Mouse (Mus musculus) midbrain, postnatal 0 days (tissue): ENCODE data around the gene Psmb9. TPM values are rescaled to one million over a fixed set of nuclear protein-coding genes. Genes with fewer than 3 reads are reported as not detected.

Experiments used
- ATAC-seq: fragments of 200-750 bp; cut with Nextera tagmentation; 2 replicates; pipeline ENCODE4 v1.8.0; 2017; ENCODE audit warnings: moderate number of reproducible peaks, mild to moderate bottlenecking, moderate TSS enrichment, moderate library complexity; ENCODE audit not compliant: low FRiP score
- DNase-seq: peaks from one replicate; pipeline ENCODE4 v3.0.0-alpha.2; 2015; ENCODE audit warnings: low spot score
- H3K27ac ChIP-seq: fragments of 300-500 bp; sonication (generic); 2 replicates; pipeline ENCODE4 v1.5.1; 2014; ENCODE audit warnings: low read depth, mild to moderate bottlenecking, low read length, mixed read lengths
- H3K27me3 ChIP-seq: fragments of 300-500 bp; sonication (generic); 2 replicates; pipeline ENCODE4 v1.6.1; 2014; ENCODE audit warnings: low read length, control low read depth, mixed read lengths; ENCODE audit not compliant: insufficient read depth
- H3K36me3 ChIP-seq: fragments of 300-500 bp; sonication (generic); 2 replicates; pipeline ENCODE4 v1.6.1; 2014; ENCODE audit warnings: low read length, control low read depth, mixed read lengths; ENCODE audit not compliant: insufficient read depth
- H3K4me1 ChIP-seq: fragments of 300-500 bp; sonication (generic); 2 replicates; pipeline ENCODE4 v1.6.1; 2014; ENCODE audit warnings: mild to moderate bottlenecking, control low read depth, antibody characterized with exemption, low read length, mixed read lengths; ENCODE audit not compliant: insufficient read depth
- H3K4me2 ChIP-seq: fragments of 300-500 bp; sonication (generic); 2 replicates; pipeline ENCODE4 v1.6.1; 2014; ENCODE audit warnings: low read depth, mild to moderate bottlenecking, low read length, mixed read lengths; ENCODE audit not compliant: poor library complexity, severe bottlenecking
- H3K4me3 ChIP-seq: fragments of 300-500 bp; sonication (generic); 2 replicates; pipeline ENCODE4 v1.5.1; 2014; ENCODE audit warnings: low read depth, mild to moderate bottlenecking, low read length, moderate library complexity
- H3K9ac ChIP-seq: fragments of 300-500 bp; sonication (generic); replicated peaks from 2 replicates; pipeline ENCODE4 v1.6.1; 2014; ENCODE audit warnings: mild to moderate bottlenecking, low read length, moderate library complexity, mixed read lengths; ENCODE audit not compliant: poor library complexity, severe bottlenecking
- H3K9me3 ChIP-seq: fragments of 300-500 bp; sonication (generic); 2 replicates; pipeline ENCODE4 v1.6.1; 2016; ENCODE audit warnings: low read length, control low read depth
- CTCF ChIP-seq: IDR thresholded peaks from 2 replicates; pipeline ENCODE4 v1.5.1; 2016; ENCODE audit warnings: antibody characterized with exemption, mild to moderate bottlenecking
- WGBS: fragments of 180-500 bp; shearing (Covaris S2); extraction: QIAGEN DNeasy Blood & Tissue Kit; methylation state at CpG from one replicate; pipeline ENCODE4 v1.1.7; 2014; 5-methylcytosine and 5-hydroxymethylcytosine counted together
- polyA plus RNA-seq: library from polyadenylated mRNA; unstranded; fragments of >200 nt; fragmentation: Nextera tagmentation; extraction: Ambion mirVana; gene quantifications from 2 replicates; pipeline ENCODE4 v1.2.1, GENCODE M21; 2015
- total RNA-seq: library from RNA; depleted of rRNA; stranded (reverse); fragments of >200 nt; gene quantifications from 2 replicates; pipeline ENCODE4 v1.2.3, GENCODE M21; 2014

Gene Psmb9
- total and polyA plus RNA-seq, 2 experiments from 2014 or later: 0.99 to 2.0 TPM

DNA sequence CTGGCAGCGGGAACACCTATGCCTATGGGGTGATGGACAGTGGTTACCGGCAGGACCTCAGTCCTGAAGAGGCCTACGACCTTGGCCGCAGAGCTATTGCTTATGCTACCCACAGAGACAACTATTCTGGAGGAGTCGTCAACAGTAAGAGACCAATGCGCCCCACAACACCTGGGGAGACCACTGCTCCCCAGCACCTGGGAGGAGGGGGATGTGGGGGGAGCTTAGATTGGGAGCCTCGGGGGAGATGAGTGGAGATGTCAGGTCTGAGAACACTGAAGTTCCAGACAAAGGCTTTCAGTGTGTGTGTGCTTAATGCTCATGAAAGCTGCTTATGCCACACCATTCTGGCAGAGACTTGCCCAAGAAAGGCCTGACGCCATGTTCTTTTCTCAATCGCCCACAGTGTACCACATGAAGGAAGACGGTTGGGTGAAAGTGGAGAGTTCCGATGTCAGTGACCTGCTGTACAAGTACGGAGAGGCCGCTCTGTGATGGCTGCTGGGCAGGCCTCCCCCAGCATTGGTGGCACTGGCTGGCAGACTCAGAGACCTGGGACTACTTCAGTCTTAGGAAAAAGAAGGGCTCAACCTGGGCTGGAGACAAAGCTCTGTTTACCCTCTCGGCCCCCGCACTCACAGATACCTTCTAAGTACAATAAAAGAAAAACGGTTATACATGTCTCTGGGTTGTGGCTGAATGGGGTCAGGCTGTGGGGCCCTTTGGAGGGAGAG, 13.4 kb upstream of the Psmb9 start:
- no peak overlapping the region for H3K27ac ChIP-seq
- H3K9me3 ChIP-seq: no peaks in the 10 kb centered on the region
- ATAC-seq (no peak), DNase-seq (no peak)
- no peak for TF ChIP-seq CTCF
- H3K27me3 ChIP-seq: peaks cover 34% of the 10 kb centered on the region
- H3K4me3 ChIP-seq: no peak overlapping the region
- no peaks in the 10 kb centered on the region; the same call in 1 of the 2 replicates for H3K4me1 ChIP-seq
- no peak overlapping the region for H3K9ac ChIP-seq
- H3K4me2 ChIP-seq: no peak overlapping the region
- WGBS: 85% methylated on average over 16 of the region's 16 CpGs
- H3K36me3 ChIP-seq: no peaks in the 10 kb centered on the region

DNA sequence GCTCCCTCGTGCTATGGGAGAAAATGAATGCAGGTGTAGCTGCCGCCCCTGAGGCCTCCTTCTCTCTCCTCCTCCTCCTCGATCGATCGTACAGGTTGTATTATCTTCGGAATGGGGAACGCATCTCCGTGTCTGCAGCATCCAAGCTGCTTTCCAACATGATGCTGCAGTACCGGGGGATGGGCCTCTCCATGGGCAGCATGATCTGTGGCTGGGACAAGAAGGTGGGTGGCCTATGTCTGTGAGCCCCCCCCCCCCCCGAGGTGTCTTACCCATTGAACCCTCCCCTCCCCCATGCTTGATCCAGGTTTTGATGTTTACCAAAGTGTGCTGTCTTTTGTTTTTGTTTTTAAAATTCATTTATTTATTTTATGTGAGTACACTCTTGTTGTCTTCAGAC, 12.5 kb upstream of the Psmb9 start:
- Histone ChIP-seq H3K36me3 (no peaks in the 10 kb centered on the region), H3K4me1 (no peaks in the 10 kb centered on the region; the same call in 1 of the 2 replicates), H3K27ac (no peak overlapping the region), H3K9ac (no peak overlapping the region), H3K4me2 (no peak overlapping the region), H3K9me3 (no peaks in the 10 kb centered on the region), H3K4me3 (no peak overlapping the region), H3K27me3 (peaks cover 36% of the 10 kb centered on the region)
- 85% methylated on average over 10 of the region's 10 CpGs for WGBS
- no peak for TF ChIP-seq CTCF
- no peak for ATAC-seq
- no peak for DNase-seq

DNA sequence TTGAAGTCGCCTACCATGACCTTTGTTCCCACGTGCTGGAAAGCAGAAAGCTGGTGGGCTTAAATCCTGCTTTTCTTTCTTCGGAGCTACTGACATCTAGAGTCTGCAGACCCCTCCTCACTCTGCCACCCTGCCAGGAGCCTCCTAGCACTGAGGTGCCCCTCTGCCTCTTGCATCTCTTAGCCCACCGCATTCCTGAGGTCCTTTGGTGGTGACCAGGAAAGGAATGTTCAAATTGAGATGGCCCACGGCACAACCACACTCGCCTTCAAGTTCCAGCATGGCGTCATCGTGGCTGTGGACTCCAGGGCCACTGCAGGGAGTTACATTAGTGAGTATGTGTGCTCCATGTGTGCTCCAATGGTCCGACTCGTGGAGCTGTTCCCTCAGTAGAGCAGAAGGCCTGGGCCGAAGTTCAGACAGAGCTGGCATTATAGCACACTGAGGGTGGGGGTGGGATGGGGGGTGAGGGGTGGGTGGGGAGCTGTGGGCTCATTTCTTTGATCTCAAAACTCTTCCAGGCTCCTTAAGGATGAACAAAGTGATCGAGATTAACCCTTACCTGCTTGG, 11.6 kb upstream of the Psmb9 start:
- H3K9ac ChIP-seq: no peak overlapping the region
- peaks cover 33% of the 10 kb centered on the region for H3K27me3 ChIP-seq

DNA sequence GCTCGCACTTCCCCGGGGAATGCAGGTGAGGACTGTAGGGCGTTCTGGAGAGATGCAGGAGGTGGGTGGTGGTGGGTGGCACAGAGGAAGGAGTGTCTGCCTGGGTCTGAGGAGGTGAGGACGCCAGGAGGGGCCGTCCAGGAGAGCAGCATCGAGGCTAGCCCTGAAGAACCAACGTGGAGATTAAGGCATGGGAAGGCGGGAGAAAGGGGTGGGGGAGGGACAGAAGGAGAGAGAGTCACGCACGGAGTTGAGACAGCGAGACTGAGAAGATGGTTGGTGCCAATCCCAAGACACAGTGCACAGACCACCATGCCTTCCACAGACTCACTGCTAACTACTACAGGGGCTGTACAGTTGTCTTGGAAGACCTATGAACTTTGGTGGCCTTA, 11.0 kb upstream of the Psmb9 start:
- Histone ChIP-seq H3K9ac (no peak overlapping the region), H3K4me1 (no peaks in the 10 kb centered on the region), H3K9me3 (no peaks in the 10 kb centered on the region), H3K4me3 (peak overlapping the region; percentile 43), H3K27ac (no peak overlapping the region), H3K36me3 (no peaks in the 10 kb centered on the region), H3K27me3 (peaks cover 31% of the 10 kb centered on the region), H3K4me2 (peak overlapping the region; percentile 82)
- no peak for DNase-seq
- no peak for ATAC-seq
- TF ChIP-seq CTCF: no peak
- 7% methylated on average over 11 of the region's 11 CpGs for WGBS

More for the DNA sequence above, 11.6 kb upstream of the Psmb9 start:
- no peak for TF ChIP-seq CTCF
- WGBS: 68% methylated on average over 12 of the region's 12 CpGs
- no peak for DNase-seq
- no peak for ATAC-seq
- no peak overlapping the region for H3K4me2 ChIP-seq
- no peaks in the 10 kb centered on the region for H3K9me3 ChIP-seq
- no peak overlapping the region for H3K27ac ChIP-seq
- no peaks in the 10 kb centered on the region for H3K36me3 ChIP-seq
- H3K4me1 ChIP-seq: no peaks in the 10 kb centered on the region
- no peak overlapping the region for H3K4me3 ChIP-seq

DNA sequence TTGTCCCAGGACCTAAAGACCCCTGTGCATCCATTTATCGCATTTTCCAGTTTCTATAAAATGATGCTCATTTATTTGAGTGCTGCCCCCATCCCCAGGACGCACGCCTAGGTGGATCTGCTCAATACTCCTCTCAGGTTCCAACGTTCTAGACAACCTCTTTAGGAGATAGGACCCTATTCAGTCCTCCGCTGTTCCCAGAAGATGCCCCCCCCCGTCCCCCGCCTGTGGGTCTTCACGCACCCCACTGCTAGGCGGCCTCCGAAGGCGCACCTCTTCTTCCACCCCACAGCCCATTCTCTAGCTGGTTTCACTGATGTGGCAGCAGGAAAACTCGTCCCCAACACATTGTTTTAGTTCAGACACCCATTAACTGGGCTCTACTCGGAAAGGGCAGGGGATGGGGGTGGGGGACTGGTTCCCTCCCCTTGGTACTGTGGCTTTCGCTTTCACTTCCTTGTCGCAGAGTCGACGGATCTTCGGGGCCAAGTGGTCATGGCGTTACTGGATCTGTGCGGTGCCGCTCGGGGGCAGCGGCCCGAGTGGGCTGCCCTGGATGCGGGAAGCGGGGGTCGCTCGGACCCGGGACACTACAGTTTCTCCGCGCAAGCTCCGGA, 10.4 kb upstream of the Psmb9 start:
- WGBS: 1% methylated on average over 32 of the region's 32 CpGs
- H3K4me2 ChIP-seq: peak overlapping the region; percentile 82
- no peaks in the 10 kb centered on the region for H3K36me3 ChIP-seq
- peaks cover 34% of the 10 kb centered on the region for H3K27me3 ChIP-seq
- H3K9ac ChIP-seq: no peak overlapping the region
- H3K4me1 ChIP-seq: no peaks in the 10 kb centered on the region
- TF ChIP-seq CTCF: no peak
- no peaks in the 10 kb centered on the region for H3K9me3 ChIP-seq
- peak; percentile 39; the same call in 1 of the 2 replicates for ATAC-seq
- peak overlapping the region; percentile 43 for H3K4me3 ChIP-seq
- H3K27ac ChIP-seq: no peak overlapping the region
- no peak for DNase-seq
